Mouse (Mus musculus) Patski (cell line): ENCODE results near the gene Slc35c2. TPM values are rescaled to one million over a fixed set of nuclear protein-coding genes. Genes with fewer than 3 reads are reported as not detected.

Experiments
- ATAC-seq: fragments of 100-300 bp; one replicate; pipeline ENCODE4 v1.8.0; 2021
- CTCF ChIA-PET: fragments of 350-600 bp; sonication (Branson Sonifier 250); formaldehyde crosslinking; loops from one replicate; lab custom pipeline; 2022; ENCODE audit warnings: inconsistent platforms; lab: Charles Lee
- POLR2A ChIA-PET: fragments of 350-600 bp; sonication (Branson Sonifier 250); formaldehyde crosslinking; loops from one replicate; lab custom pipeline; 2022; ENCODE audit warnings: antibody characterized with exemption, inconsistent platforms; lab: Charles Lee
- DNase-seq: peaks from one replicate; pipeline ENCODE4 v3.0.0-alpha.2; 2011; ENCODE audit warnings: low read depth, low spot score
- H3K27me3 ChIP-seq: fragments of 371-371 bp; one replicate; pipeline ENCODE4 v1.5.1; 2021
- CTCF ChIP-seq: fragments of 100-300 bp; IDR thresholded peaks from one replicate; pipeline ENCODE4 v1.5.1; 2021
- in situ Hi-C: fragments of 300-500 bp; cut with MboI; formaldehyde crosslinking; loops from 3 replicates; pipeline ENCODE4 v1.11.1; 2018; ENCODE audit warnings: low pct_unique_long_range_greater_than_20kb, mixed read lengths
- polyA plus RNA-seq: library from polyadenylated mRNA; unstranded; gene quantifications from one replicate; pipeline ENCODE4 v1.2.3, GENCODE M21; 2021

Gene Slc35c2
- polyA plus RNA-seq, 1 experiment from 2014 or later, result 31.2 TPM

DNA sequence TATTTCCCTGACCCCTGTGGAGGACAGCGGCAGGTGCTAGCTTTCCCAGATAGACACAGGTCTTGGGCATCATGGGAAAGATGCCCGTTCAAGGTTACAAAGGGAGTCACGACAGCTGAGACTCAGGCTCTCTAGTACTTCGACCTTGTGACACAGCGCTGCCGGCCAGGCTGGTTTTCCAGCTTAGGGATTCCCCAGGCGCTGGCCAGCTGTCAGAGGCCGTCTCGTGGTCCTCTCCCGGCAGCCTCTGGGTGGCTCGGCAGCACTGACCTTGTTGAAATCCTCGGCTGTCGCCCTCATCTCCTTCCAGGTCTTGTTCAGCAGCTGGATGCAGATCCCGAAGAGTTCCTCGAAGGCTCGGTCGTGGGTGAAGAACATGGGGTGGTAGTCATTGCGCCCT, 8.9 kb upstream of the Slc35c2 start:
- ATAC-seq, result no peak
- no peak for TF ChIP-seq CTCF
- ChIA-PET CTCF (no interaction called here), POLR2A (no interaction called here)
- in situ Hi-C loops, result no loop called here
- no peak for DNase-seq
- H3K27me3 ChIP-seq, result no peaks in the 10 kb centered on the region

DNA sequence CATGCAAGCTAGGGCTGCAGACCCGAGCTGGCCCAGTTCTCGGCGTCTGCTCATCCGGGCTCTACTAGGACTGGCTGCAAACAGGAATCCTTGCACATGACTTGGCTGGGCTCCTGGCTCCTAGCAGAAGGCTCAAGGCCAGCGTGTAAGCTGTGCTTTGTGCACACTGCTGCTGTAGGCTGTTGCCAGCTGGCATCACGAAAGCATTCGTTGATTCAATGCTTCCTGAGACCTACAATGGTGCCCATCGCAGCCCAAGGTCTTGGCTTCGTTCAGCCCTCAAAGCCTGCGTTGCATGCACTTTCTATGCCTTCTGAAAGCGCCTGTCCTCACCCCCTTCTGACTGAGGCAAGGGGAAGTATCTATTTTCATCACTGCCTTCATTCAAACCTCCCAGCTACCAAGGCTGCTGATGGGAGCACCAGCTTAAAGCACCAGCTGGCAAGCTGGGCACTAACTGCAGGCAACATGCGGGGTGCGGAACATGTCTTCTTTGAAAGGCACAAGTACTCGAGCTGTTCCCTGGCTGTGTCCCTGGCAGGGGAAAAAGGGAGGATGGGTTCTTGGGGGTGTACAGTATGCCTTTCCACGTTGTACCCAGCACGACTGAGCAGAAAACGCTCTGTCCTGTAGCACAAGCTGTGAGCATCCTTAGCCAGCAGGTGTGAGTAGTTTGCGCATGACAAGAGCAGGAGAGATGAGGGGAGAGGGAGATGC, 804 bp upstream of the Slc35c2 start:
- ATAC-seq (no peak), DNase-seq (no peak)
- TF ChIP-seq CTCF, result no peak
- no peaks in the 10 kb centered on the region for H3K27me3 ChIP-seq
- ChIA-PET CTCF (interaction anchor here (1.4 to 1.8 kb wide), 2 partner anchors 12 to 19 kb away, joined by 4 to 6 read pairs; no protein-coding TSS in a partner anchor), POLR2A (interaction anchor here (0.5 to 1.2 kb wide), 3 partner anchors 17 to 916 kb away, joined by 3 to 6 read pairs (median 4); no protein-coding TSS in a partner anchor)
- in situ Hi-C loops, result no loop called here

DNA sequence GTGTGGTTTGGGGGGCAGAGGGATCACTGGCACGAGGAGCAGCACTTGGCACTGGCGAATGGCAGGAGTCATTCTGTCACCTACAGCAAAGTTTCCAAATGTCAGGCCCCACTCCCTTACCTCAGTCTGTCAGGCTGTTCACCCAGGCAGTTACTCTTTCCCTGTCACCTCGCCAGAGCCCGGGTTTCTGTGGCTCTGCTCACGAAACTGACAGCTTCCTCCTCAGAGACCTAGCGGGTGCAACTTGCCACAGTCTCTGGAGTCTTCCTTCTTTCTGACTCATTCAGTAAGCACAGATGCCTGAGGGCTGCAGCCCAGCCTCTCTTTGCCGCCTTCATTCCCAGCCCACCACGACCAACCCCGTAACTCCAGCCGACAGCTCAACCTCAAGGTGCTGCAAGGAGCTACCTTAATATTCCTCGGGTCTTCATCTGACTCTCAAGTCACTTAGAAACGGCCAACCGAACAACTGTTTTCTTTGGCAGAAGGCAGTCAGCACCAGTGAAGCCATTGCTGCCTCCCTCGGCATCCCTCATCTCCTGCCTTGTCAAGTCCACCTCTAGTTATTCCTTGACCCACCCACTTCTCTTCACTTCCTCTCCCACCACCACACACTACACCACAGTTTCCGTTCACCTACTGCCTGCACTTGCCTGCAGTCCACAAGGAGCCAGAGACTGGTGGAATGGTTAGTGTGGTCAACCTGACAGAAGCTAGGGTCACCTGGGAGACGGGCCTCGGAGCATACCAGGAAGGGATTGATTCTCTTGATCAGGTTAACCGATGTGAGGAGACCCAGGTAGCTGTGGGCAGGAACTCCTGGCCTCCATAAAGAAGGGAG, 1.1 kb downstream of the Slc35c2 start:
- no peak for DNase-seq
- TF ChIP-seq CTCF, result no peak
- ChIA-PET POLR2A (no interaction called here), CTCF (interaction anchor here (1.2 to 1.8 kb wide), 3 partner anchors 10 to 51 kb away, joined by 3 to 6 read pairs (median 6); no protein-coding TSS in a partner anchor)
- in situ Hi-C loops, result no loop called here
- H3K27me3 ChIP-seq, result no peaks in the 10 kb centered on the region
- ATAC-seq, result no peak

DNA sequence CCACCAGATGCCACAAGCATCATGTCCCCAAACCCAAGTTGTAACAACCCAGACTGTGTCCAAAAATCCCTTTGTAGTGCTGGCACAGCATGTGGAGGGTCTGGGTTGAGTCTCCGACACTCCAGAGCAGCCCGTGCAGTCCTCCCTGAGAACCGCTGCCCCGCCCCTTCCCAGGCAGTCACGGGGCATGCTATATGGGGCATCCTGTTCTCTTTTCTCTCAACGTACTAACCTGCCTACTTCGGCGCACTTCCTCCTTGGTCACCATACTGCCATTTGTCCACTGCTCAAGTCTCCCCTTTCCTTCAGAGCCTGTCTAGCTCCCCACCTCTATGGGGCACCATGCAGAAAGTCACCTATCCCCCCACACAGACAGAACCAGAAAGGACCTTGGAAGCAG, 2.0 kb downstream of the Slc35c2 start:
- CTCF ChIA-PET, result no interaction called here
- no peak for TF ChIP-seq CTCF
- no peaks in the 10 kb centered on the region for H3K27me3 ChIP-seq
- POLR2A ChIA-PET, result no interaction called here
- ATAC-seq (no peak), DNase-seq (no peak)
- in situ Hi-C loops, result no loop called here

DNA sequence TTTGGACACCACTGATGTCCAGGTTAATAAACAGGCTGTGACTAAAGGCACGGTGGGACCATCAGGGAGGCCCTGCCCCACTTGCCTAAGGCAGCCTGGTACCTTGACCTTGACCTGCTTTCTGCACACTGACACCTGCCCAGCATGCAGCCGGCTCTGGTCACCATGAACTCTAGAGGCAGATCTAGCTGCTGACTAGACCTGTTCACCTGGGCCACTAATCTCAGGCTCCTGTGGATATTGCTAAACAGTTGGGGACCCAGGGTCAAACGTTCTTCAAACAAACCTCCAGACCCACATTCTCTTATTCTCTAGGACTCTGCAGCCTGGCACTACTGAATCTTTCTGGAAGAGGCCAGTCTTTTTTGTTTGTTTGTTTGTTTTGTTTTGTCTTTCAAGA, 2.6 kb downstream of the Slc35c2 start:
- in situ Hi-C loops, result no loop called here
- ChIA-PET CTCF (no interaction called here), POLR2A (no interaction called here)
- TF ChIP-seq CTCF, result no peak
- DNase-seq, result no peak
- no peaks in the 10 kb centered on the region for H3K27me3 ChIP-seq
- ATAC-seq, result no peak

DNA sequence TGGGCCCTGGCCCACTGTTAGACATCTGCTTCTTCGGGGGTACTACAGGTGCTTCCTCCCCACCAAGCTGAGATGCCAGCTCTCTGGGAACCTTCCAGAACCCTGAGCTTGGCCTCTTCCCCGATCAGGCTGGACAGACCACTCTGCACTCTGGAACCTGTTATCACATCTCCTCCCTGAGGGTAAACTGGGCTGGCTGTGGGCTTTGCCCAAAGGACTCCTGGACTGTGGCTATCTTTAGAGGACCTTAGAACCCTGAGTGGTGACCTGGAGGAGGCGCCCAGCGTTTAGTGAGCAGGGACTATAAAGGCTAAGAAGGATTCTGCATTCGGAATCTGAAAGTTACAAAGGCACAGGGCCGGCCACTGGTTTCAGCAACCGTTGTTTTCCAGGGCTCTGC, 3.3 kb downstream of the Slc35c2 start:
- in situ Hi-C loops, result no loop called here
- CTCF ChIA-PET, result no interaction called here
- no peak for TF ChIP-seq CTCF
- POLR2A ChIA-PET, result no interaction called here
- H3K27me3 ChIP-seq, result no peaks in the 10 kb centered on the region
- DNase-seq (no peak), ATAC-seq (no peak)

DNA sequence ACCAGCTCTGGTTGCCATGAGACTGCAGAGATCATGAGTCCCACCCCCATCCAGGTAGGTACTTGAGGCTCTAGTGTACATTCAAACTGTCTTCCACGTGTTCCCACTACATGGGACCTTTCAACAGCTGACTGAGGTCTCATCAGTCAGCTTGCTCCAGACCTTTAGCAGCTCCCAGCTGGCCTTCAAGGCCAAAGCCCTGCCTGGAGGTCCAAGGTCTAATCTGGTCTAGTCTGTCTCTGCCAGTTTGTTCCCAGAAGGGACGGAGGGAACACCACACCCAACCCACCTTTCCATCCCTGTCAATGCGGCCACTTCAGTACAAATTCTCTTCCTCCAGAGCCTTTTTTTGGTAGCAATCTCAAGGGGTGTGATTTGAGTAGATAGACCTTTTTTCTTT, 4.0 kb downstream of the Slc35c2 start:
- CTCF ChIA-PET, result no interaction called here
- POLR2A ChIA-PET, result no interaction called here
- DNase-seq, result no peak
- H3K27me3 ChIP-seq, result no peaks in the 10 kb centered on the region
- ATAC-seq, result no peak
- in situ Hi-C loops, result no loop called here
- no peak for TF ChIP-seq CTCF

DNA sequence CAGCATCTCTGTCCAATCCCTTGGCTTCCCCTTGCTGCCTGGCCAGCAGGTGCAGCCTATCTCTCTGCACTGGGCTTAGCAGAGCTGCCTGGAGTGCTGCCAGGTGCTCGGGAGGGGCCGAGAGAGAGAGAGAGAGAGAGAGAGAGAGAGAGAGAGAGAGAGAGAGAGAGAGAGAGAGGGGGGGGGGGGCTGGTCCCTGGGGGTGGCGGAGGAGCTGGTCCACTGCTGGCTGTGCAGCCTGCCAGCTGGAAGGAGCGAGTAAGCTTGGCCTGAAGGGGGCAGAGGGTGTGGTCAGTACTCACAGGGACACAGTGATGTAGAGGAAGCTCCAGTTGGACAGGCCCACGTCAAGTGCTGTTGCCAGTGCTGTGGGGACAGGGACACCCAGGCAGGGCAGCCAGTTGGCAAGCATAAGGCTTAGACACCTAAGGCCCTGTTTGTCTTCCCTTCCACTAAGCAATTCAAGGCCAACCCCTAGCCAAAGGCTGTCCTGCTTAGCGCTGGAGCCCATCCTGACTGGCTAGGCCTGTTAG, 5.8 kb downstream of the Slc35c2 start:
- no peak for TF ChIP-seq CTCF
- no peak for ATAC-seq
- in situ Hi-C loops, result no loop called here
- H3K27me3 ChIP-seq, result no peaks in the 10 kb centered on the region
- CTCF ChIA-PET, result interaction anchor here (1.4 kb wide), 1 partner anchor 33 kb away, joined by 3 read pairs; no protein-coding TSS in a partner anchor
- POLR2A ChIA-PET, result interaction anchor here (0.5 kb wide), 1 partner anchor 591 kb away, joined by 5 read pairs; no protein-coding TSS in a partner anchor
- DNase-seq, result no peak

DNA sequence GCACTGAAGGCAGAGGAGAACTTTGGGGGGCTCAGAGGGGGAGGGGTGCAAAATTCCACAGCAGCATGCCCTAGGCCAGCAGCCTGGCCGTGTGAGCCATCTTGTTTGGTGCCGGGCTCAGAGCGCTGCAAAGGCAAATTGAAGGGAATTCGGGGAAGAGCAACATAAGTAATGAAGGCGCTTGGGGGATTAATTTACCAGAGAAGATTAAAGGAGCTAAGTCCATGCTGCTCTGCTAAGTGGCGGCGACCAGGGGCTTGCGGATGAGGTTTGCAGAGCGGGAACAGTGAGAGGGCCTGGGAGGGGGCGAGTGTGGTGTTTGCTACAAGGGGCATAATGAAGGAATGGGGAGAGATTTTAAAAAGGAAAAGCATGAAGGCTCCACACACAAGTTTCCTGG, 8.3 kb downstream of the Slc35c2 start:
- in situ Hi-C loops, result no loop called here
- CTCF ChIA-PET, result interaction anchor here (1.4 kb wide), 1 partner anchor 58 kb away, joined by 4 read pairs; no protein-coding TSS in a partner anchor
- POLR2A ChIA-PET, result interaction anchor here (0.6 kb wide), 1 partner anchor 33 kb away, joined by 3 read pairs; no protein-coding TSS in a partner anchor
- no peak for DNase-seq
- TF ChIP-seq CTCF, result no peak
- no peaks in the 10 kb centered on the region for H3K27me3 ChIP-seq
- ATAC-seq, result no peak

DNA sequence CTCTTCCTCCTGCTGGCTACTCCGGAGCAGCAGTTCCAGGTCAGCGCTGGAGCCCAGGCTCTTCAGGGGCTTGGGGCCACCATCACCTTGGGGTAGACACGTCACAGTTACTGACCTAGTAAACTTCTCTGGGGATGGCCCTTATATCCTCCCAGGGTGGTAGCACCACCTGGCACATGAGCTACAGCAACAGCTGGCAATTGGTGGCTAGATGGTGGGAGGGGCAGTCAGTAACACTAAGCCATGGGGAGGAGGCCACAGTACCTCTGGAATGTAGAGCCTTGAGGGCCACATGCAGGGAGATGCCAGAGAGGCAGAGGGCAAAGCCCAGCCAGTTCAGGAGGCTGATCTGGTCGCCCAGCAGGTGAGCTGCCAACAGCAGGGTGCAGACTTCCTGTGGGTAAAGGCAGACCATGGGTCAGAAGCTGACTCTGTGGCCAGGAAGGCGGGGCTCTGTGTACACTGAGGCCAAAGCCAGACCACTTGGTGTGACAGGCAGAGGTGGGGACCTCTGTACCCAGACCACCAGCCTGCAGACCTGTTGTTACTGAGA, 10.4 kb downstream of the Slc35c2 start:
- ChIA-PET CTCF (interaction anchor here (0.6 to 3.1 kb wide), 4 partner anchors 10 to 341 kb away, joined by 3 to 11 read pairs (median 6); partner anchors contain the start of gene Slc35c2), POLR2A (no interaction called here)
- ATAC-seq (peak; percentile 12), DNase-seq (no peak)
- no peaks in the 10 kb centered on the region for H3K27me3 ChIP-seq
- TF ChIP-seq CTCF, result no peak
- in situ Hi-C loops, result no loop called here
